Mouse (Mus musculus): ENCODE measurements around the gene Thoc6.

GRCm38 (mm10) chr17:23705525-23706104, 31.9 kb upstream of the Thoc6 start:
- TF ChIP-seq POLR2A (IDR thresholded peaks at IDR 0.05; ENCODE audit: control insufficient read depth, low read depth, low read length) (no peak), CTCF (IDR thresholded peaks at IDR 0.05; ENCODE audit: control insufficient read depth, insufficient read depth, insufficient replicate concordance, low read depth, low read length) (no peak)

Data from testis, adult 2 months (tissue).